Mouse (Mus musculus) stomach, postnatal 0 days (tissue): Measurements from ENCODE around the gene Fgfr2. TPM values are rescaled to one million over a fixed set of nuclear protein-coding genes. Genes with fewer than 3 reads are reported as not detected.

ENCODE experiments used
- ATAC-seq: fragments of 200-750 bp; cut with Nextera tagmentation; 2 replicates; pipeline ENCODE4 v1.8.0; 2017; ENCODE audit not compliant: low FRiP score, low TSS enrichment
- DNase-seq: peaks from one replicate; pipeline ENCODE4 v3.0.0-alpha.2; 2016; ENCODE audit warnings: low spot score
- H3K27ac ChIP-seq: fragments of 300-500 bp; sonication (generic); replicated peaks from 2 replicates; pipeline ENCODE4 v1.5.1; 2014; ENCODE audit warnings: mild to moderate bottlenecking, control low read depth
- H3K27me3 ChIP-seq: fragments of 300-500 bp; sonication (generic); 2 replicates; pipeline ENCODE4 v1.6.1; 2014; ENCODE audit warnings: low read length; ENCODE audit not compliant: control insufficient read depth, insufficient read depth
- H3K36me3 ChIP-seq: fragments of 300-500 bp; sonication (generic); 2 replicates; pipeline ENCODE4 v1.6.1; 2014; ENCODE audit warnings: low read length, mixed read lengths; ENCODE audit not compliant: control insufficient read depth, insufficient read depth
- H3K4me1 ChIP-seq: fragments of 300-500 bp; sonication (generic); replicated peaks from 2 replicates; pipeline ENCODE4 v1.6.1; 2014; ENCODE audit warnings: antibody characterized with exemption; ENCODE audit not compliant: control insufficient read depth, insufficient read depth
- H3K4me2 ChIP-seq: fragments of 300-500 bp; sonication (generic); replicated peaks from 2 replicates; pipeline ENCODE4 v1.6.1; 2014; ENCODE audit warnings: low read depth, mild to moderate bottlenecking, control low read depth, moderate library complexity
- H3K4me3 ChIP-seq: fragments of 300-500 bp; sonication (generic); 2 replicates; pipeline ENCODE4 v1.5.1; 2014; ENCODE audit warnings: low read depth, low read length, control low read depth
- H3K9ac ChIP-seq: fragments of 300-500 bp; sonication (generic); 2 replicates; pipeline ENCODE4 v1.6.1; 2014; ENCODE audit warnings: mild to moderate bottlenecking, low read length, control low read depth, mixed read lengths
- H3K9me3 ChIP-seq: fragments of 300-500 bp; sonication (generic); 2 replicates; pipeline ENCODE4 v1.6.1; 2016; ENCODE audit warnings: low read length; ENCODE audit not compliant: control insufficient read depth
- CTCF ChIP-seq: IDR thresholded peaks from 2 replicates; pipeline ENCODE4 v1.5.1; 2016; ENCODE audit warnings: antibody characterized with exemption, low read depth, mild to moderate bottlenecking, moderate library complexity
- EP300 ChIP-seq: optimal IDR thresholded peaks from 2 replicates; pipeline ENCODE3; 2016; ENCODE audit warnings: antibody characterized with exemption
- WGBS: fragments of 180-500 bp; shearing (Covaris S2); extraction: QIAGEN DNeasy Blood & Tissue Kit; methylation state at CpG from one replicate; pipeline ENCODE4 v1.1.7; 2014; 5-methylcytosine and 5-hydroxymethylcytosine counted together
- polyA plus RNA-seq: library from polyadenylated mRNA; unstranded; fragments of >200 nt; fragmentation: Nextera tagmentation; extraction: Ambion mirVana; gene quantifications from 2 replicates; pipeline ENCODE4 v1.2.1, GENCODE M21; 2015

Fgfr2 gene
- polyA plus RNA-seq, 1 experiment from 2014 or later, result 60.8 TPM

DNA sequence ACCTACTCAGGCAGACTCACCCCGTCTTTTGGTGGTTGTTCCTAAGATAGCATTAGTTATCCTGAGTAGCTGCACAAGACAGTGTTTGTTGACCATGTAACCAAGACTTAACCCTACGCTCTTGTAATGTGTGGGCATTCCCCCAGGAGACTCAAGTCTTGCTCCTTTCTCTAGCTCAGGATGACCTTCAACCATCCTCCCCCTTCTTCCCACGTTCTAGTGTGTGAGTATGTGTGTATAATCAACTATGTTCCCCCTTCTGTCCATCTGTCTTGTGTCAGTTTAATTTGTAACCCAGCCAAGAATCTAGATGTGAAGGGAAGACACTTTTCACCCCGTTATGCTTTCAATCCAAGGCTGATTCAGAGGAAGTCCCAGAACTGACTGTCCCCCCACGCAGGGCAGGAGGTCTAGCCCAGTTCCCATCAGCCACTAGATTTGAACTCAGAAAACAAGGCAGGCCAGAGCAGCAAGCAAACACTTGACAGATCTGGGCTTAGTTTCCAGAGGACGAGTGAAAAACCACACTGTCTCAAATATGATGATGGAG, 815.4 kb downstream of the Fgfr2 start:
- no peak for DNase-seq
- peaks cover 19% of the 10 kb centered on the region for H3K4me1 ChIP-seq
- H3K4me3 ChIP-seq, result no peak overlapping the region

DNA sequence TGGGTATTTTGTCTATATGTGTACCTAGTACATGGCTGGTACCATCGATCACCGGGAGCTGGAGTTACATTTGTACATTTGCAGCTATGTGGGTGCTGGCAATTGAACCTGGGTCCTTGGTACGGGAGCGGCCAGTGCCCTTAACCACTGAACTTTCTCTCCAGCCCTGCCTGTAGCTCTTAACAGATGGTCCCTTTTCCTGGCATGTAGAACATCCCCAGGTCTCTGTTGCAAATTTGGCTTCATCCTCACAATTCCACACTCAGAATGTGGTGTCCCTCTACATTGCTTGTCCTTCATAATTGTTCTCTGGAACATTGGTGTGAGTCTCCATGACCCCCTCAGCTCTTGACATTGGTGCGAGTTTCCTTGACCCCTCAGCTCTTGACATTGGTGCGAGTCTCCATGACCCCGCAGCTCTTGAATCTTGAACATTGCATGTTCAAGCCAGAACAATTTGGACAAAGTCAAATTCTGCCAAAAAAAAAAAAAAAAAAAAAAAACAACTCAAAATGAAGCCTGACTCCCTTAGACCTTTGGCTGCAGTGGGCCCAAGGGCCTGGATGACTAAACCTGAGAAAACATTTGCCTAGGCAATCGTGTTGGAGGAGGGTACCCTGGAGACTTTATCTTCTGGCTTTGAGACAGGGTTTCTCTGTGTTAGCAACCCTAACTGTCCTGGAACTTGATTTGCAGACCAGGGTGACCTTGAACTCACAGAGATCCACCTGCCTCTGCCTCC, 816.3 kb downstream of the Fgfr2 start:
- ATAC-seq (no peak), DNase-seq (no peak)
- no peak overlapping the region for H3K27ac ChIP-seq
- no peaks in the 10 kb centered on the region for H3K27me3 ChIP-seq
- no peaks in the 10 kb centered on the region for H3K36me3 ChIP-seq
- H3K4me3 ChIP-seq, result no peak overlapping the region
- H3K9ac ChIP-seq, result no peak overlapping the region
- no peak for TF ChIP-seq EP300
- no peak for TF ChIP-seq CTCF
- H3K4me1 ChIP-seq, result peaks cover 21% of the 10 kb centered on the region
- H3K4me2 ChIP-seq, result no peak overlapping the region
- WGBS, result 91% methylated on average over 8 of the region's 8 CpGs
- no peaks in the 10 kb centered on the region for H3K9me3 ChIP-seq

More for the DNA sequence above, 815.4 kb downstream of the Fgfr2 start:
- Histone ChIP-seq H3K9me3 (no peaks in the 10 kb centered on the region), H3K27me3 (no peaks in the 10 kb centered on the region), H3K27ac (peak overlapping the region; percentile 75), H3K9ac (no peak overlapping the region), H3K36me3 (no peaks in the 10 kb centered on the region), H3K4me2 (no peak overlapping the region)
- WGBS, result 38% methylated on average over 6 of the region's 6 CpGs
- ATAC-seq, result peak; percentile 17; the same call in 1 of the 2 replicates
- TF ChIP-seq CTCF (no peak), EP300 (no peak)

DNA sequence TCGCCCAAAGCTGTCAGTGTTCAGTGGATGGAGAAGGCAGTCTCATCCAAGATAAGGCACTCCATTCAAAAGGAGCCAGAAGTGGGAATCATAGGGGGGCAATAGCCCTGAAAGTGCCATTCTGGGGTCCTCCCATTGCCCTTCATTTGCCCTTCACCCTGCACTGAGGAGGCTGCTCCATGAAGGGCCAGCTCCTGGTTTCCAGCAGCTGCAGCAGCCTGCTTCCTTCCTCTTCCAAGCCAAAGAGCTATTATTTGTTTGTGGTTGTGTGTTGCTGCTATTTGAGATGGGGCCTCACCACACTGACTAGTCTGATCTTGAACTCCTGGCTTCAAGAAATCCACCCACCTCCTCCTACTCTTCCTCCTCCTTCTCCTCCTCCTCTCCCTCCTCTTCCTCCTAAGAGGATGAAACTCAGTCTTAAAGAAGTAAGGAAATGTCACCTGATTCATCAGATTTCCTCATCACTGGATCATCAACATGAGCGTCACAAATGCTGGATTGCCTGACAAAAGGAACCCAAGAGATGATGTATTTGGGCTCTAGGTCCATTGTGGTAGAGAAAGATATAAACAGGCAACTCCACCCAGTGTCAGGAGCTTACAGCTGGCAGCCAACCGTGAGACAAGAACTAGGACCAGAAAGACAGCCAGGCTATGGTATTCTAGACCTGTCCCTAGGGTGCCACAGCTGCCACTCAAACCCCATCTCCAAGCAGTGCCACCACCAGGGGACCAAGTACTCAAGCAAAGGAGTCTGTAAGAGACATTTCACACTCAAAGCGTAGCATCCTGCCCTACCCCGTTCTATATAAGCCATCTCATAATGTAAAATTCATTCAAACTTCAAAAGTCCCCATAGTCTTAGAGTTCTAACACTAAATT, 817.4 kb downstream of the Fgfr2 start:
- WGBS, result 67% methylated on average over 5 of the region's 5 CpGs
- ATAC-seq, result no peak
- H3K4me3 ChIP-seq, result no peak overlapping the region
- peak overlapping the region; percentile 25; the same call in 1 of the 2 replicates for H3K27ac ChIP-seq
- H3K36me3 ChIP-seq, result no peaks in the 10 kb centered on the region
- no peak for DNase-seq
- no peaks in the 10 kb centered on the region for H3K27me3 ChIP-seq
- no peak overlapping the region for H3K4me2 ChIP-seq
- no peaks in the 10 kb centered on the region for H3K9me3 ChIP-seq
- no peak overlapping the region for H3K9ac ChIP-seq
- peaks cover 21% of the 10 kb centered on the region for H3K4me1 ChIP-seq
- no peak for TF ChIP-seq EP300
- TF ChIP-seq CTCF, result 0 out of 2 replicates have a peak, but pooled peaks have one; percentile 10

DNA sequence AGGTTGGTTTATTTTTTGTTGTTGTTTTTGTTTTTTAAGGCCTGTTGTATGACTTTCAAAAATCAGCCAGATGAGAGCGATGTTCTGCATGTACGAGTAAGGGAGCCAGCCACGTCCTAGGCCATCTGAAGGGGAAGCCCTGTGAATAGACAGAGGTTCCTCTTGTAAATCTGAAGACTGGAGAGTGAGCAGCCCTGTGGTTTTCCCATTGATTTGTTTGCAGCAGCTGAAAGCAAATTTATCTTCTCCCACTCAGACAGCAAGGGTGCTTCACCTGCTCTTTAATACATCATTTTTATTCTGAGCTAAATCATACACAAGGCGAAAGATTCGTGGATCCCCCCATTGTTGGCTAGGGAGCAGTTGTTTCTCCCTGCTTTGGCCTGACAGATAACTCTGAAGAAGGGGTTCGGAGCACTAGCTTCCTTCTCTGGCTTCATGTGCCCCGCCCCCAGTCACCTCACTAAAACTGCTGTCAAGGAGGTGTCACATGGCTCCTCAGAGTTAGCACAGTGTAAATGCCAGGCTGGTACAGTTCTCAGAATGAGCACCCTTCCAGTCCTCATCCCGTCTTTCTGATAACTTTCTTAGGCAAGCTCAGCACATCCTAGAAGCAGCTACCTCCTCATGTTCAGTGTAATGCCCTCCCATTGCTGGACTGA, 818.6 kb downstream of the Fgfr2 start:
- ATAC-seq (no peak), DNase-seq (peak; percentile 35)
- Histone ChIP-seq H3K27me3 (no peaks in the 10 kb centered on the region), H3K9me3 (no peaks in the 10 kb centered on the region), H3K4me1 (peaks cover 17% of the 10 kb centered on the region), H3K36me3 (no peaks in the 10 kb centered on the region), H3K4me3 (no peak overlapping the region), H3K9ac (no peak overlapping the region), H3K4me2 (no peak overlapping the region), H3K27ac (no peak overlapping the region)
- no peak for TF ChIP-seq CTCF
- no peak for TF ChIP-seq EP300
- WGBS, result 66% methylated on average over 8 of the region's 8 CpGs

DNA sequence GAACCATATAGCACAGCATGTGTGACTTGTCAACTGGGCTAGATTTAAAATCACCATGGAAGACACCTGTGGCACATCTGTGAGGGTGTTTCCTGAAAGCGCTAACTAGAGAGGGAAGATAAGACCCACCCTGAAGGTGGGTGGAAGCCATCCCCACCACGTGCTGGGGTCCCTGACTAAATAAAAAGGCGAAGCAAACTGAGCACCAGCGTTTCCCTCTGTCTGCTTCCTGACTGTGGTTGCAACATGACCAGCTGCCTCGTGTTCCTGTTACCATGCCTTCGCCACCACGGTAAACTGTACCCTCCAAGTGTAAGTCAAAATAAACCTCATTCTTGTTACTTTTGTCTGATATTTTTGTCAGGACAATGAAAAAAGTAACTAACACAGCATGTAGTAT, 819.2 kb downstream of the Fgfr2 start:
- no peak for TF ChIP-seq CTCF
- no peak for TF ChIP-seq EP300
- Histone ChIP-seq H3K27ac (no peak overlapping the region), H3K4me1 (peaks cover 14% of the 10 kb centered on the region), H3K9ac (no peak overlapping the region), H3K9me3 (no peaks in the 10 kb centered on the region), H3K36me3 (no peaks in the 10 kb centered on the region), H3K4me2 (no peak overlapping the region), H3K4me3 (no peak overlapping the region), H3K27me3 (no peaks in the 10 kb centered on the region)
- no peak for ATAC-seq
- DNase-seq, result no peak
- 57% methylated on average over 7 of the region's 7 CpGs for WGBS
